Mouse (Mus musculus): ENCODE data around the gene Kdm5b.

DNA sequence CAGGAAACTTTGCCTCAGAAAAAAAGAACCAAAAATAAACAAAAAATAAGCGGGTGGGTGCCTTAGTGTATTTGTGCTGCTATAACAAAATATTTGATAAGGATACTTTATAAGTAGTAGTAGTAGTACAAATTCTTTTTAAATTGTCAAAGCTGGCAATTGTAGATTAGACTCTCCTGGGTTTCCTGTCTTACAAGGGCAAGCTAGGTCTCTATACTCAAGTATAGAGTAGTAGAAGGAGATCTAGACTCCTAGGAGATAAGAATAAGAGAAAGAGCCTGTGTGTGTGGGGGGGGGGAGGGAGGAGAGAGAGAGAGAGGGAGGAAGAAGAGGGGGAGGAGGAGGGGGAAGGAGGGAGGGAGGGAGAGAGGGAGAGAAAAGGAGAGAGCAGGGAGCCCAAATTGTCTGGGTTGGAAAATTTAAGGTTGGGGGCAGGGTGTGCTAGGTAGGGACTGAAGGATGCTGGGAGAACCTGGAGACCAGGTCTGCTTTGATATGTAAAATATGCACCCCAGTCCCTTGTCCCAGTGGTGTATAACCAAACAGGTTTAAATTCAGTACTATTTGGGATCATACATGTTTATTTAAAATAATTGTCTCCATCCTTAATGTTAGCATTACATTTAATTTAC is 13.4 kb downstream of the Kdm5b start:
- TF ChIP-seq POLR2A (IDR thresholded peaks at IDR 0.05; ENCODE audit: borderline replicate concordance, extremely low read depth, insufficient read depth, insufficient read length, poor library complexity, severe bottlenecking) (no peak), CTCF (IDR thresholded peaks at IDR 0.05; ENCODE audit: borderline replicate concordance, extremely low read depth, insufficient read depth, insufficient read length) (no peak)

Measured in brain, embryonic 14.5 days (tissue).